In genomic region chr11:68852486-68852901, GRCm38 (mm10) we compare ENCODE assay signal across 8 mouse cellular contexts. TPM values are rescaled to one million over a fixed set of nuclear protein-coding genes. Genes with fewer than 3 reads are reported as not detected.
DNase-seq lines count a peak whose midpoint lies in the region; ATAC-seq and TF ChIP-seq lines count a peak whose summit lies in the region.

No protein-coding gene starts in this region.

- H3K4me3 ChIP-seq in embryonic facial prominence, embryonic 13.5 days: peak overlapping the region; percentile 96
- peak overlapping the region; percentile 99 for H3K4me3 ChIP-seq in heart, embryonic 10.5 days
- peak overlapping the region; percentile 86 for H3K4me3 ChIP-seq in kidney, postnatal 0 days (replicated peaks; ENCODE audit: low read depth, low read length)
- peak overlapping the region; percentile 71 for H3K4me3 ChIP-seq in lung, embryonic 15.5 days

- TF ChIP-seq CTCF in Patski (IDR thresholded peaks at IDR 0.05): no peak
- TF ChIP-seq CTCF in kidney, postnatal 0 days (IDR thresholded peaks at IDR 0.05; ENCODE audit: low read depth): no peak

- ATAC-seq in Patski: peak; percentile 72
- ATAC-seq in embryonic facial prominence, embryonic 13.5 days (ENCODE audit: insufficient number of reproducible peaks, insufficient read depth, low FRiP score, low TSS enrichment, low read depth): peak; percentile 52; the same call in 1 of the 2 replicates
- peak; percentile 52; the same call in 1 of the 2 replicates for ATAC-seq in kidney, postnatal 0 days (replicated peaks; ENCODE audit: low FRiP score, low read depth)
- ATAC-seq in lung, embryonic 15.5 days (ENCODE audit: borderline replicate concordance, extremely low read depth, low FRiP score, low TSS enrichment): peak; percentile 70

- H3K9ac ChIP-seq in embryonic facial prominence, embryonic 13.5 days: peak overlapping the region; percentile 96
- H3K9ac ChIP-seq in kidney, postnatal 0 days (ENCODE audit: low read depth, low read length): peak overlapping the region; percentile 97
- peak overlapping the region; percentile 81 for H3K9ac ChIP-seq in lung, embryonic 15.5 days

- H3K27me3 ChIP-seq in Patski: no peaks in the 10 kb centered on the region
- no peaks in the 10 kb centered on the region for H3K27me3 ChIP-seq in embryonic facial prominence, embryonic 13.5 days
- H3K27me3 ChIP-seq in heart, embryonic 10.5 days (ENCODE audit: insufficient read depth, poor library complexity, severe bottlenecking): no peaks in the 10 kb centered on the region
- no peaks in the 10 kb centered on the region for H3K27me3 ChIP-seq in kidney, postnatal 0 days (ENCODE audit: insufficient read depth, low read length)
- H3K27me3 ChIP-seq in lung, embryonic 15.5 days: no peaks in the 10 kb centered on the region

- no peaks in the 10 kb centered on the region for H3K9me3 ChIP-seq in embryonic facial prominence, embryonic 13.5 days
- no peaks in the 10 kb centered on the region for H3K9me3 ChIP-seq in heart, embryonic 10.5 days
- no peaks in the 10 kb centered on the region for H3K9me3 ChIP-seq in kidney, postnatal 0 days (replicated peaks; ENCODE audit: low read length)
- H3K9me3 ChIP-seq in lung, embryonic 15.5 days: no peaks in the 10 kb centered on the region

- CTCF ChIA-PET in Patski (lab: Charles Lee): interaction anchor here (1.4 to 3.9 kb wide), 3 partner anchors 11 to 22 kb away, joined by 4 to 22 read pairs (median 8); no protein-coding TSS in a partner anchor

- H3K4me1 ChIP-seq in embryonic facial prominence, embryonic 13.5 days: peaks cover 26% of the 10 kb centered on the region
- H3K4me1 ChIP-seq in heart, embryonic 10.5 days: peaks cover 24% of the 10 kb centered on the region
- H3K4me1 ChIP-seq in kidney, postnatal 0 days (replicated peaks; ENCODE audit: insufficient read depth, low read length): peaks cover 5% of the 10 kb centered on the region; the same call in 1 of the 2 replicates
- H3K4me1 ChIP-seq in lung, embryonic 15.5 days: peaks cover 23% of the 10 kb centered on the region

- POLR2A ChIA-PET in Patski (lab: Charles Lee): interaction anchor here (1.1 to 2.3 kb wide), 7 partner anchors 9 to 46 kb away, joined by 3 to 7 read pairs (median 3); partner anchors contain the start of gene Ndel1

- H3K4me2 ChIP-seq in embryonic facial prominence, embryonic 13.5 days: peak overlapping the region; percentile 74
- H3K4me2 ChIP-seq in kidney, postnatal 0 days (ENCODE audit: low read length): peak overlapping the region; percentile 80
- H3K4me2 ChIP-seq in lung, embryonic 15.5 days: peak overlapping the region; percentile 63

- in situ Hi-C loops in Patski (cut with MboI; ENCODE audit: low pct_unique_long_range_greater_than_20kb): no loop called here

- DNase-seq in 3T3-L1 (ENCODE audit: low read depth, low spot score): peak; percentile 81
- no peak for DNase-seq in Patski (ENCODE audit: low read depth, low spot score)
- peak; percentile 85 for DNase-seq in heart, embryonic 10.5 days (ENCODE audit: low spot score)
- peak; percentile 75 for DNase-seq in kidney, postnatal 0 days (ENCODE audit: low spot score)
- peak; percentile 61 for DNase-seq in ovary, postnatal 10 days (ENCODE audit: low spot score)
- no peak for DNase-seq in cerebellum, adult 11-12 months

- WGBS in embryonic facial prominence, embryonic 13.5 days: under 1% methylated on average over 36 of the region's 36 CpGs
- WGBS in heart, embryonic 10.5 days: under 1% methylated on average over 36 of the region's 36 CpGs
- under 1% methylated on average over 35 of the region's 36 CpGs for WGBS in kidney, postnatal 0 days
- WGBS in lung, embryonic 15.5 days: under 1% methylated on average over 36 of the region's 36 CpGs

- no peaks in the 10 kb centered on the region for H3K36me3 ChIP-seq in embryonic facial prominence, embryonic 13.5 days
- H3K36me3 ChIP-seq in heart, embryonic 10.5 days: no peaks in the 10 kb centered on the region
- H3K36me3 ChIP-seq in kidney, postnatal 0 days (ENCODE audit: insufficient read depth, low read length): no peaks in the 10 kb centered on the region; the same call in 1 of the 2 replicates
- no peaks in the 10 kb centered on the region for H3K36me3 ChIP-seq in lung, embryonic 15.5 days

- H3K27ac ChIP-seq in embryonic facial prominence, embryonic 13.5 days: peak overlapping the region; percentile 99
- H3K27ac ChIP-seq in heart, embryonic 10.5 days: peak overlapping the region; percentile 97
- H3K27ac ChIP-seq in kidney, postnatal 0 days: peak overlapping the region; percentile 100
- peak overlapping the region; percentile 96 for H3K27ac ChIP-seq in lung, embryonic 15.5 days

RNA-seq across cellular contexts. Expression of gene Ndel1, which starts 19.2 kb away (rescaled TPM):
- 70.3 TPM for polyA plus RNA-seq in Patski (2021)
- polyA plus RNA-seq in embryonic facial prominence, embryonic 13.5 days (2015; fragmentation: Nextera tagmentation; extraction: Ambion mirVana): 90.9 and 97.2 TPM in 2 replicates
- polyA plus RNA-seq in heart, embryonic 10.5 days (2016; fragmentation: Nextera tagmentation; extraction: Ambion mirVana): 68.7 and 69.2 TPM in 2 replicates
- polyA plus RNA-seq in kidney, postnatal 0 days (2015; fragmentation: Nextera tagmentation; extraction: Ambion mirVana): 86.1 and 90.9 TPM in 2 replicates
- 72.8 and 77.1 TPM in 2 replicates for polyA plus RNA-seq in lung, embryonic 15.5 days (2015; fragmentation: Nextera tagmentation; extraction: Ambion mirVana)

RNA-seq across cellular contexts. Expression of gene Rnf222, which starts 35.9 kb away (rescaled TPM):
- not detected for polyA plus RNA-seq in Patski (2021)
- 0.26 and 0.30 TPM in 2 replicates for polyA plus RNA-seq in embryonic facial prominence, embryonic 13.5 days (2015; fragmentation: Nextera tagmentation; extraction: Ambion mirVana)
- 0.09 and 0.11 TPM in 2 replicates for polyA plus RNA-seq in heart, embryonic 10.5 days (2016; fragmentation: Nextera tagmentation; extraction: Ambion mirVana)
- polyA plus RNA-seq in kidney, postnatal 0 days (2015; fragmentation: Nextera tagmentation; extraction: Ambion mirVana): 0.13 and 0.17 TPM in 2 replicates
- 0.16 TPM in 2 replicates for polyA plus RNA-seq in lung, embryonic 15.5 days (2015; fragmentation: Nextera tagmentation; extraction: Ambion mirVana)

RNA-seq across cellular contexts. Expression of gene Rpl26, which starts 48.9 kb away (rescaled TPM):
- polyA plus RNA-seq in Patski (2021): 909 TPM
- 1,181 and 1,252 TPM in 2 replicates for polyA plus RNA-seq in embryonic facial prominence, embryonic 13.5 days (2015; fragmentation: Nextera tagmentation; extraction: Ambion mirVana)
- 711 and 869 TPM in 2 replicates for polyA plus RNA-seq in heart, embryonic 10.5 days (2016; fragmentation: Nextera tagmentation; extraction: Ambion mirVana)
- 1,114 and 1,312 TPM in 2 replicates for polyA plus RNA-seq in kidney, postnatal 0 days (2015; fragmentation: Nextera tagmentation; extraction: Ambion mirVana)
- 880 and 922 TPM in 2 replicates for polyA plus RNA-seq in lung, embryonic 15.5 days (2015; fragmentation: Nextera tagmentation; extraction: Ambion mirVana)

Comparison
In these comparisons a context has a peak if more than half of its experiments do, and no peak if none do; other contexts are left out.
1. DNase-seq: peak in 3T3-L1 (single experiment), heart, embryonic 10.5 days (single experiment), kidney, postnatal 0 days (single experiment) and ovary, postnatal 10 days (single experiment); none in Patski (single experiment) and cerebellum, adult 11-12 months (single experiment).
2. Peak in every context shown above with its lines, with median percentiles within 50 percentile points of each other: ATAC-seq, H3K27ac ChIP-seq, H3K4me2 ChIP-seq, H3K4me3 ChIP-seq and H3K9ac ChIP-seq.